Mouse (Mus musculus) ZHBTc4 (cell line): ENCODE results near the gene Peak1.
"Not testable (repeated sequence)": the region's sequence is repeated elsewhere in the genome, so short reads cannot be mapped to it uniquely, and the experiment has no call there.

Source experiments
- DNase-seq: peaks from one replicate; pipeline ENCODE4 v3.0.0-alpha.2; 2011; ENCODE audit warnings: low read depth, low spot score

The Peak1 gene

GRCm38 (mm10) chr9:56417948-56418737 lies at the start of gene Peak1, which contains the start of gene Hmg20a:
TSS of gene Peak1 (minus strand) at chr9:56418067.
TSS of gene Hmg20a (plus strand) at chr9:56418609.
- peak; percentile 100 for DNase-seq

GRCm38 (mm10) chr9:56466251-56466650 lies 48.4 kb upstream of the Peak1 start:
- no peak for DNase-seq

GRCm38 (mm10) chr9:56464863-56465654 lies 47.2 kb upstream of the Peak1 start:
- DNase-seq = no peak

- no peak for DNase-seq
Observed at GRCm38 (mm10) chr9:56463686-56464515, 46.0 kb upstream of the Peak1 start.

GRCm38 (mm10) chr9:56463046-56463445 lies 45.2 kb upstream of the Peak1 start:
- DNase-seq = no peak

DNA sequence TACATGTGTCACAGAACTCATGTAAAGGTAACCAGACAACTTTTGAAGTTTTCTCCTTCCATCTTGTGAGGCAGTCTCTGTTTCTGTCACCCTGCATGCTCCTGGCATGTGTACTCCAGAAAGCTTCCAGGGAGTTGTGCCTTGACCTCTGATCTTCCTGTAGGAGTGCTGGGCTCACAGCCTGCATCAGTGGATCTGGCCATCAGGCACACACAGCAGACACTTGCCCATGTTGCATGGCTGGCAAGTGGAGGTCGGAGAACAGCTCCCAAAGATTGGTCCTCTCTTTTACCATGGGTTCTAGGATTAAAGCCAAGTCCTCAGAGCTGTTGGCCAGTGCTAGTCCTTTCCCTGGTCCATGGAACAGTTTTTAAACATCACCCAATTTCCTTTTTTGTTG lies 44.7 kb upstream of the Peak1 start:
- DNase-seq = no peak

DNA sequence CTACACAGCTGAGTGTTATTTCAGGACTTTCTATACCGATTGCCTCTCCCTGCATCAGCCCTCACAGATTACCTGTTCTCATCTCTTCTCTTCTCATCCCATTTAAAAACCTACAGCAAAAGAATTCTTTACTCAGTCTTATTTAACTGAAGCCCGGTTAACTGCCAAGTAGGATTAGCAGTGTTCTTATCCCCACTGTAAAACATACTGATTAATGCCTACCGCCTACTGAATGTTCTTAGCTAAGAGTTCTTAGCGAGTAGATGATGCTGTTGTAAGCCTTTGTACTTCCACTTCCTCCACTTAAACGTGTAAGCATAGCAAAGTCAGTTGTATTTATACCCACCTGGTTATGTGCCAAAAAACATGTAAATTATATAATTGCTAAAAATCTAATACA lies 43.1 kb upstream of the Peak1 start:
- no peak for DNase-seq

- DNase-seq = no peak
Observed at GRCm38 (mm10) chr9:56456426-56456825, 38.6 kb upstream of the Peak1 start.

DNA sequence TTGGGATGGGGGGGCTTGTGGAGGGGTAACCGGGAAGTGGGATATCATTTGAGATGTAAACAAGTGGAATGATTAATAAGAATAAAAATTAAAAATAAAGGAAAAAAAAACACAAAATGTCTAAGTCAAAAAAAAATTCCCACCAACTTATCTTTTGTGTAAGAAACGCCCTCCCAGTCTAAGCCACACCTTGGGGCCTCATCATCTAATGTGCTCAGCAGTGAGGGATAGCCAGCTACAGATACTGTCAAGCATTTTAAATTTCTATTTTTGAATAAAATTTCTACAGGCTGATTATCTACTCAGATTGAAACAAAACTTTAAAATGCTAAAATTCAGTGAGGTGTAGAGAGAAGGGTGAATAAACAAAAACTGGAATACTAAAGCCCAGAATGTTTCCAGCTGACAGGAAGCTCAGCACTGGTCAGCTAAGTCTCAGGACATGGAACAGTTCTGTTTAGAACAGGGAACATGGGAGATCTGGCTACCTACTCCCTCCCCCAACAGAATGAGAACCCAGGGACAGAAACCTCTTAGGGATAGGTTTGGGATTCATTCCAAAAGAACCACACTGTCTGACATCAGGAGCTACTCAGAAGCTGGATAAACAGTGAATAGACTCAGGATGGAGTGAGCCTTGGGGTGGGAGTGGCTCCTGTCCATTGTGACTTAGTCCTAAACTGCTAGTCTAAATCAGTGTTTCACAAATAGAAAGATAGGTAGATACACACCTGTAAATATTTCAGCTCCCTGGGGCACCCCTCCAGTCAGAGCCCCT lies 35.4 kb upstream of the Peak1 start:
- DNase-seq = no peak

GRCm38 (mm10) chr9:56451570-56451969 lies 33.7 kb upstream of the Peak1 start:
- DNase-seq = no peak

GRCm38 (mm10) chr9:56439699-56440098 lies 21.8 kb upstream of the Peak1 start:
- DNase-seq = no peak

GRCm38 (mm10) chr9:56437300-56437892 lies 19.5 kb upstream of the Peak1 start:
- DNase-seq = not testable (repeated sequence)

GRCm38 (mm10) chr9:56435821-56436526 lies 18.1 kb upstream of the Peak1 start:
- no peak for DNase-seq

DNA sequence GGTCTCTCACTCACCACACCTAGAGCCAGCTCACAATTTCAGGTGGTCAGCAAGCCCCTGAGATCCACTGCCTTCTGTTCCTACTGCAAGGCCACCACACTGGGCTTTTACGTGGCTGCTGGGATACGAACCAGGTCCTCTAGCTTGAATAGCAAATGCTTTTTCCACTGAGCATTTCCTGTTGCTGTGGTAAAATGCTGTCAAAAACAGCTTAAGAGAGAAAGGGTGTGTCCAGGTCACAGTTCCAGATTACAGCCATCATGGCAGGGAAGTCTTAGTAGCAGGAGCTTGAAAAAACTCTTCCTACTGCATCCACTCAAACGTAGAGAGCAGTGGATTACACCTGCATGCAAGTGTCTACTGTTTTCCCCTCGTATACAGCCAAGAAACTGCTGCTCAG lies 7.0 kb upstream of the Peak1 start:
- no peak for DNase-seq

GRCm38 (mm10) chr9:56421991-56422390 lies 4.1 kb upstream of the Peak1 start:
- no peak for DNase-seq

DNA sequence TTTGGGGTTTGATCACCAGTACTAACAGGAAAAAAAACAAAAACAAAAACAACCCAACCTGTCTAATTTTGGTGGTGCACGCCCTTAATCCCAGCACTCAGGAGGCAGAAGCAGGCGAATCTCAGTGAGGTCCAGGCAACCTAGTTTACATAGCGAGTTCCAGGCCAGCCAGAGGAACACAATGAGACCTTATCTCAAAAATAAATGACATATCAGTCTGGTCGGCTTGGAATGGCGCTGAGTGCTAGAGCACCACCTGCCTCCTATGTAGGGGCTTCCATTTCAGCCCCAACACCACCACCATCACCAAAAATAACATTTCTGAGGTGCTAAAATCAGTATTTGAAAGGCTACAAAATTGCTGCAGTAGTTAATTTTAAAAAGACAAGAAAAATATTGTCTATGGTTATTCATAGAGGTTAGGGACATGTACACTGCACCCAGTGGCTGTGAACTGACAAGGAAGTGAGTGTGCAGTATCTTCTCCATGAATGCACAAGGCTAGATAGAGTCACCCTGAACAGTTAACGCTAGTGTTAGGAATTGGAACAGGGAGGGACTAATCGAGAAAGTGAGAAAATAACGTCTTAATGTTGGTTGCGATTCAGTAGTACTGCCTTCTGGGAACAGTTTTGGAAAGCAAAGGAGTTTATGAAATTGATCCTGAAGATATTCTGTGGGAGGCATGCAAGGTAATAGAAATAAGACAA lies 3.2 kb upstream of the Peak1 start:
- DNase-seq = no peak

GRCm38 (mm10) chr9:56420236-56420635 lies 2.4 kb upstream of the Peak1 start:
- DNase-seq = no peak

GRCm38 (mm10) chr9:56418738-56419239 lies 922 bp upstream of the Peak1 start:
- DNase-seq = no peak

DNA sequence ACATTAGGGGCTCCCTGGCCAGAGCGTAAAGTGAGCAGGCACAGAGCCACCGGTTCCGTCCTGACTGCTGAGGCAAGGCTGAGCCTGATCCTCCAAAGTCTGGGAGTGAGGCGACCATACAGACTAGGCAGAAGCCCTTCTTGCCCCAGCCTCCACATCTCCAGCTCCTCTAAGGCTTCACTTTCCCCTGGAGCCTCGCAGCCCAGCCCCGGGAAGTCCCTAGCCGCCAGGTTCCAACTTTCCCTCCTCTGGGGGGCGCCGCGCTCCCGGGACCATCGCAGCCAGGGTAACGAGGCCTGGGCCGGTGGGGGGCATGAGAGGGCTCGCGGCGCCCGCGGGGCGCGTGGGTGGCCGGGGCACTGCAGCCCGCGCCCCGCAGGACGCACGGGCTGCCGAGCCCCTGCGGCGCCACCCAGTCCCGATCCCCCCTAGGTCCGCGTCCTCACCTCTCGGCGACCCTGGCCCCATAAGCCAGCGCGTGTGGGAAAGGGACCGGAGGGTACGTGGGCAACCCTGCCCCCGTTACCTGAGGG lies 386 bp downstream of the Peak1 start:
- peak; percentile 84 for DNase-seq
